Mouse (Mus musculus): ENCODE measurements around the gene 9930021J03Rik. TPM values are rescaled to one million over a fixed set of nuclear protein-coding genes. Genes with fewer than 3 reads are reported as not detected.

9930021J03Rik gene
- polyA plus RNA-seq, 1 experiment, result not detected

GRCm38 (mm10) chr19:29670247-29670646 is 135.5 kb downstream of the 9930021J03Rik start:
- H3K4me1 ChIP-seq (ENCODE audit: control insufficient read depth, insufficient read depth, low read length), result no peaks in the 10 kb centered on the region
- no peak for TF ChIP-seq CTCF (IDR thresholded peaks at IDR 0.05; ENCODE audit: insufficient read depth, low read depth, low read length)
- TF ChIP-seq POLR2A (IDR thresholded peaks at IDR 0.05; ENCODE audit: insufficient read depth, low read depth, low read length), result no peak
- WGBS, result 63% methylated on average over 6 of the region's 6 CpGs
- no peak overlapping the region for H3K4me3 ChIP-seq (ENCODE audit: insufficient read depth, low read depth, low read length)
- no peak overlapping the region for H3K27ac ChIP-seq (ENCODE audit: insufficient read depth, low read depth, low read length)

DNA sequence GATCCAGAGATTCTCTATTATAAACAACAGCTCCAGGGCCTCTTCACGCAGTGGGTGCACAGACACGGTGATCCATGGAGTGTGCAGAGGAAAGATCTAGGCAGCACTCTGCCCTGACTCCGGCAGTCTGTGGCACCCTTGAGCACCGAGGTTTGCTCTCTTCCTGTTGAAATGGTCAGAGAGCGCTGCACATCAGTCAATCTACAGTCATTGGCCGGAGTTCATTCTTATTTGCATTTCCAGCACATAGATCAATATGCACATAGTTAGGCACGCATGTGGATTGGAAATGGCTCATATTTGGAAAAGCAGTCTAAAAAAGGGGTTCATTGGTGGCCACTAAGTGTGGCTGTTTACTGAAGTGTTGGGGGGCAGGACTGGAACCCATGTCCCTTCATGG is 137.7 kb downstream of the 9930021J03Rik start:
- no peak overlapping the region for H3K4me3 ChIP-seq (ENCODE audit: insufficient read depth, low read depth, low read length)
- no peaks in the 10 kb centered on the region for H3K4me1 ChIP-seq (ENCODE audit: control insufficient read depth, insufficient read depth, low read length)
- WGBS, result 95% methylated on average over 7 of the region's 7 CpGs
- TF ChIP-seq POLR2A (IDR thresholded peaks at IDR 0.05; ENCODE audit: insufficient read depth, low read depth, low read length), result no peak
- TF ChIP-seq CTCF (IDR thresholded peaks at IDR 0.05; ENCODE audit: insufficient read depth, low read depth, low read length), result no peak
- no peak overlapping the region for H3K27ac ChIP-seq (ENCODE audit: insufficient read depth, low read depth, low read length)

DNA sequence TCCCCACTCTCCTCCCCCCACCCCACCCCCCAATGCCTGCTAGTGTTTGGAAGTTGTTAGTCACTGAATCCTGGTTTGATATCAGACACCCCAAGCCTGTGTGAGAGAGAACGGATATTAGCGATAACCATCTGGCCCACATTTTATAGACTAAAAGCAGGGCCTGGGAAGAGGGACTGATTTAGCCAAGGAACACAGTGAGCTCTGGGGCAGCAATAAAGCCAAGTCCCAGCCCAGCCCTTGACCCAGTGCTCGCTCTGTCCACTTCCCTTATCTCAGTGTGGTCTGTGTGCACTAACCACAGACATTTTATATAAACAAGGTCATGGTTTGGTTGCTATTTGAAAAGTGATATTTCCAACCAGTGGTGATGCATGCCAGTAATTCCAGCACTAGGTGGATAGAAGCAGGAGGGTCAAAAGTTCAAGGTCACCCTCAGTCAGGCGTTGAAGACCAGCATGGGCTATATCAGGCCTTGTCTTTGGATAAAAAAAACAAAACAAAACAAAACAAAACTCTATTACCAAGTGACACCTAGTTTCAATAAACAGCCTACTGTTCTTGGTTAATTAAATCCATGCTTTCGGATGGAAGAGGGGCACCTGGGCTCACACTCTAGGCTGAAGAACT is 138.7 kb downstream of the 9930021J03Rik start:
- no peak overlapping the region for H3K4me3 ChIP-seq (ENCODE audit: insufficient read depth, low read depth, low read length)
- no peak for TF ChIP-seq CTCF (IDR thresholded peaks at IDR 0.05; ENCODE audit: insufficient read depth, low read depth, low read length)
- no peak for TF ChIP-seq POLR2A (IDR thresholded peaks at IDR 0.05; ENCODE audit: insufficient read depth, low read depth, low read length)
- H3K27ac ChIP-seq (ENCODE audit: insufficient read depth, low read depth, low read length), result no peak overlapping the region
- no peaks in the 10 kb centered on the region for H3K4me1 ChIP-seq (ENCODE audit: control insufficient read depth, insufficient read depth, low read length)
- WGBS, result 80% methylated on average over 5 of the region's 5 CpGs

GRCm38 (mm10) chr19:29666164-29666563 is 139.6 kb downstream of the 9930021J03Rik start:
- TF ChIP-seq POLR2A (IDR thresholded peaks at IDR 0.05; ENCODE audit: insufficient read depth, low read depth, low read length), result no peak
- no peak for TF ChIP-seq CTCF (IDR thresholded peaks at IDR 0.05; ENCODE audit: insufficient read depth, low read depth, low read length)
- Histone ChIP-seq H3K27ac (ENCODE audit: insufficient read depth, low read depth, low read length) (no peak overlapping the region), H3K4me1 (ENCODE audit: control insufficient read depth, insufficient read depth, low read length) (no peaks in the 10 kb centered on the region), H3K4me3 (ENCODE audit: insufficient read depth, low read depth, low read length) (no peak overlapping the region)
- WGBS, result 90% methylated on average over 4 of the region's 4 CpGs

- H3K4me1 ChIP-seq (ENCODE audit: control insufficient read depth, insufficient read depth, low read length), result no peaks in the 10 kb centered on the region
- 85% methylated on average over 5 of the region's 5 CpGs for WGBS
These were observed 140.9 kb downstream of the 9930021J03Rik start for GRCm38 (mm10) chr19:29664934-29665333.

More at GRCm38 (mm10) chr19:29664934-29665333, 140.9 kb downstream of the 9930021J03Rik start:
- H3K4me3 ChIP-seq (ENCODE audit: insufficient read depth, low read depth, low read length), result no peak overlapping the region
- no peak overlapping the region for H3K27ac ChIP-seq (ENCODE audit: insufficient read depth, low read depth, low read length)
- TF ChIP-seq CTCF (IDR thresholded peaks at IDR 0.05; ENCODE audit: insufficient read depth, low read depth, low read length) (no peak), POLR2A (IDR thresholded peaks at IDR 0.05; ENCODE audit: insufficient read depth, low read depth, low read length) (no peak)

Other genes starting within 250 kb of the 9930021J03Rik start
- gene Ermp1, start 157.6 kb downstream of the 9930021J03Rik start, polyA plus RNA-seq (2012; ENCODE audit: insufficient read depth, insufficient read length, low replicate concordance, missing spikeins), result not detected in 2 replicates
- not detected in 2 replicates for gene Mlana, start 108.2 kb downstream of the 9930021J03Rik start, polyA plus RNA-seq (2012; ENCODE audit: insufficient read depth, insufficient read length, low replicate concordance, missing spikeins)
- gene Ranbp6, start 7.0 kb upstream of the 9930021J03Rik start, polyA plus RNA-seq (2012; ENCODE audit: insufficient read depth, insufficient read length, low replicate concordance, missing spikeins), result not detected in 2 replicates
- gene Il33, start 119.1 kb upstream of the 9930021J03Rik start, polyA plus RNA-seq (2012; ENCODE audit: insufficient read depth, insufficient read length, low replicate concordance, missing spikeins), result not detected in 2 replicates
- not detected in 2 replicates for gene Trpd52l3, start 197.8 kb upstream of the 9930021J03Rik start, polyA plus RNA-seq (2012; ENCODE audit: insufficient read depth, insufficient read length, low replicate concordance, missing spikeins)
- not detected in 2 replicates for gene Uhrf2, start 224.5 kb upstream of the 9930021J03Rik start, polyA plus RNA-seq (2012; ENCODE audit: insufficient read depth, insufficient read length, low replicate concordance, missing spikeins)

Measured in olfactory bulb, adult 2 months (tissue).